Mouse (Mus musculus): ENCODE data around the gene Stard5.

DNA sequence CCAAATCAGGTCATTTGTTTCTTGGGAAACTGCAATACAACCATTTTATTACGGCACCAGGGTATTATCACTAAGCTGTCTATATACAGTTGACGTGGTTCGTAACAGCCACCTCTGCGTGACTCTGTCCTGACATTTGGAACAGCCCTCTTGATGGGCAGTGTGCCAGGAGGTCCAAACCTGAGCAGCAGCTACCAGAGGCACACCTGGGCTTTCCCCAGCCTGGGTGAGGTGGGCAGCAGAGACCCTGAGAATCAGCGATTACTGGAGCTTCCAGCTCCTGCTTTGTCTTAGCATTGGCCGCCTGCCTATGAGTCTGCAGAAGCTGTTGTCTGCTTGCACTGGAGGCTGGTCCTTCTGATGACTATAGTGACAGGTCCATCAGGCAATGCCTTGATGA, 11.8 kb downstream of the Stard5 start:
- TF ChIP-seq CTCF (IDR thresholded peaks at IDR 0.05; ENCODE audit: low read depth, low read length) (no peak), TAL1 (conservative IDR thresholded peaks at IDR 0.05; ENCODE audit: low read depth, low read length) (no peak), GATA1 (IDR thresholded peaks at IDR 0.05; ENCODE audit: borderline replicate concordance, low read length) (no peak), GATA2 (IDR thresholded peaks at IDR 0.05; ENCODE audit: borderline replicate concordance, low read depth, low read length) (no peak), POLR2AphosphoS5 (IDR thresholded peaks at IDR 0.05; ENCODE audit: insufficient replicate concordance, low read depth, low read length) (no peak)
